Mouse (Mus musculus): ENCODE measurements around the gene Riox2.

DNA sequence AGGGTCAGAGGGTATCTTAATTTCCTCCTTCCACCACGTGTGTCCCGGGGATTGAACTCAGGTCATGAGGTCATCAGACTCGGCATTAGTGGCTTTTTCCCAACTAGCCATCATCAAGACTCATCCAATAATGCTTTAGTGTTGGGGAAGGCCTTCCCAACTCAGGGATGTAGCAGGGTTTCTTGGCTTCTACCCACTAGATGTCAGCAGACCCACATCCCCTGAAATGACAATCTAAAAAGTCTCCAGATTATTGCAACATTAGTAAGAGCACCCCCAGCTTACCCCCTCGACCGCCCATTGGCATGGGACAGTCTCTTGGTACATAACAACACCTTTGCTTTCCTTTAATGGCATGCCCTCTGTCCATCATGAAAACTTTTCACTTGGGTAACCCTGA, 64.1 kb downstream of the Riox2 start:
- TF ChIP-seq CTCF (IDR thresholded peaks at IDR 0.05; ENCODE audit: insufficient read depth, low read depth, low read length), result no peak
- TF ChIP-seq POLR2A (IDR thresholded peaks at IDR 0.05; ENCODE audit: insufficient read depth, low read depth, low read length), result no peak
